Comparison of ENCODE assay signal across 16 mouse cellular contexts in genomic region chr15:97042001-97042491, GRCm38 (mm10). TPM values are rescaled to one million over a fixed set of nuclear protein-coding genes. Genes with fewer than 3 reads are reported as not detected.
DNase-seq lines count a peak whose midpoint lies in the region; ATAC-seq and TF ChIP-seq lines count a peak whose summit lies in the region.
"Had no signal": no experiment of that assay in that cellular context is flagged by ENCODE, and none has a peak within 500 bp of the region (broad histone marks: within the 10 kb centered on the region; RNA-seq: fewer than 3 reads in every experiment).

No protein-coding gene starts in this region.

- no peak overlapping the region for H3K4me3 ChIP-seq in kidney, embryonic 15.5 days (replicated peaks)
- H3K4me3 ChIP-seq in myocyte, result no peak overlapping the region
- H3K4me3 ChIP-seq: forebrain, embryonic 15.5 days; midbrain, embryonic 12.5 days; neural tube, embryonic 13.5 days had no signal

- no peaks in the 10 kb centered on the region for H3K27me3 ChIP-seq in kidney, embryonic 15.5 days
- no peaks in the 10 kb centered on the region for H3K27me3 ChIP-seq in myocyte (ENCODE audit: control insufficient read depth, insufficient read depth, insufficient read length)
- H3K27me3 ChIP-seq: forebrain, embryonic 15.5 days; midbrain, embryonic 12.5 days; neural tube, embryonic 13.5 days had no signal

- H3ac ChIP-seq in myocyte (ENCODE audit: control insufficient read depth, insufficient read length), result no peak overlapping the region

- peak; percentile 38 for DNase-seq in embryo, embryonic 10.5 days (ENCODE audit: low spot score)
- no peak for DNase-seq in embryo, embryonic 10 days (ENCODE audit: low spot score)
- no peak for DNase-seq in kidney, postnatal 14 days
- peak; percentile 8 for DNase-seq in fibroblast of lung, adult 2 months (ENCODE audit: low read depth)
- DNase-seq in testis, postnatal 10 days (ENCODE audit: low spot score), result no peak
- DNase-seq in frontal cortex, postnatal 25 days (ENCODE audit: low spot score in 2 of 2), result no peak
- DNase-seq: adrenal gland, postnatal 10 days; cerebellum, adult 11 months; kidney, adult 18-20 months; right cerebral cortex, postnatal 25 days had no signal

- 35% methylated on average over 7 of the region's 7 CpGs for WGBS in kidney, embryonic 15.5 days

- H3K36me3 ChIP-seq in kidney, embryonic 15.5 days, result no peaks in the 10 kb centered on the region
- H3K36me3 ChIP-seq in myocyte (ENCODE audit: control insufficient read depth, insufficient read depth), result no peaks in the 10 kb centered on the region
- H3K36me3 ChIP-seq: forebrain, embryonic 15.5 days; midbrain, embryonic 12.5 days; neural tube, embryonic 13.5 days had no signal

- H3K9me3 ChIP-seq in kidney, embryonic 15.5 days (replicated peaks), result no peaks in the 10 kb centered on the region
- H3K9me3 ChIP-seq: forebrain, embryonic 15.5 days; midbrain, embryonic 12.5 days; neural tube, embryonic 13.5 days had no signal

- no peaks in the 10 kb centered on the region for H3K79me2 ChIP-seq in myocyte (ENCODE audit: control insufficient read depth, insufficient read depth)

- no peak for TF ChIP-seq POLR2A in myocyte (IDR thresholded peaks at IDR 0.05; ENCODE audit: insufficient read length, low read depth)

- H3K27ac ChIP-seq in kidney, embryonic 15.5 days, result peak overlapping the region; percentile 59
- H3K27ac ChIP-seq: forebrain, embryonic 15.5 days; liver, embryonic 14.5 days; midbrain, embryonic 12.5 days; neural tube, embryonic 13.5 days had no signal

- no peak overlapping the region for H3K9ac ChIP-seq in kidney, embryonic 15.5 days
- H3K9ac ChIP-seq: forebrain, embryonic 15.5 days; liver, embryonic 14.5 days; midbrain, embryonic 12.5 days; neural tube, embryonic 13.5 days had no signal

- 0 out of 2 replicates have a peak, but pooled peaks have one; percentile 25 for ATAC-seq in kidney, embryonic 15.5 days (replicated peaks; ENCODE audit: low FRiP score)
- ATAC-seq: forebrain, embryonic 15.5 days had no signal

- H3K4me2 ChIP-seq in kidney, embryonic 15.5 days, result no peak overlapping the region
- H3K4me2 ChIP-seq in myocyte (ENCODE audit: low read depth), result peak overlapping the region; percentile 33
- H3K4me2 ChIP-seq: forebrain, embryonic 15.5 days; midbrain, embryonic 12.5 days; neural tube, embryonic 13.5 days had no signal

- H3K4me1 ChIP-seq in kidney, embryonic 15.5 days, result peaks cover 15% of the 10 kb centered on the region
- H3K4me1 ChIP-seq: forebrain, embryonic 15.5 days; midbrain, embryonic 12.5 days; neural tube, embryonic 13.5 days had no signal

TF ChIP-seq in myocyte, 11 proteins besides CTCF, POLR2A, EP300 and RAD21:
- TF ChIP-seq MYOD1 (IDR thresholded peaks at IDR 0.05; ENCODE audit: control insufficient read depth in 1 of 3, insufficient read length in 2 of 3, low read depth in 2 of 3) (no peak), REST (IDR thresholded peaks at IDR 0.05; ENCODE audit: insufficient read depth, insufficient read length) (no peak), TCF12 (IDR thresholded peaks at IDR 0.05; ENCODE audit: insufficient read depth, poor library complexity, severe bottlenecking) (no peak), POLR2AphosphoS2 (IDR thresholded peaks at IDR 0.05; ENCODE audit: insufficient read length, low read depth) (no peak), MAX (IDR thresholded peaks at IDR 0.05; ENCODE audit: low read depth) (no peak)

RNA-seq across cellular contexts. Expression of gene Slc38a4, which starts 13.7 kb away (rescaled TPM):
- 72.7 and 76.0 TPM in 2 replicates for polyA plus RNA-seq in kidney, embryonic 15.5 days (2015; fragmentation: Nextera tagmentation; extraction: Ambion mirVana)
- 0.04 TPM for polyA plus RNA-seq in myocyte (2012; fragmentation: generic; extraction: Trizol)

Comparison
In these comparisons a context has a peak if more than half of its experiments do, and no peak if none do; other contexts are left out.
1. DNase-seq: peak in embryo, embryonic 10.5 days (single experiment) and fibroblast of lung, adult 2 months (single experiment); none in embryo, embryonic 10 days (single experiment), kidney, postnatal 14 days (single experiment), testis, postnatal 10 days (single experiment) and frontal cortex, postnatal 25 days (0 of 2).
2. RNA of gene Slc38a4, which starts 13.7 kb away (polyA plus RNA-seq): 72.7 to 76.0 TPM in kidney, embryonic 15.5 days; 0.04 TPM in myocyte (single experiment); every median in the first group is over 10 times any median in the second.